Mouse (Mus musculus): ENCODE results near the gene Wdr18. TPM values are rescaled to one million over a fixed set of nuclear protein-coding genes. Genes with fewer than 3 reads are reported as not detected.
A peak's percentile ranks its signal among the peaks of the same experiment; 100 is the strongest.

Gene Wdr18
- total and polyA plus RNA-seq, 3 experiments: 54.2 to 92.1 (median 70.8) TPM

DNA sequence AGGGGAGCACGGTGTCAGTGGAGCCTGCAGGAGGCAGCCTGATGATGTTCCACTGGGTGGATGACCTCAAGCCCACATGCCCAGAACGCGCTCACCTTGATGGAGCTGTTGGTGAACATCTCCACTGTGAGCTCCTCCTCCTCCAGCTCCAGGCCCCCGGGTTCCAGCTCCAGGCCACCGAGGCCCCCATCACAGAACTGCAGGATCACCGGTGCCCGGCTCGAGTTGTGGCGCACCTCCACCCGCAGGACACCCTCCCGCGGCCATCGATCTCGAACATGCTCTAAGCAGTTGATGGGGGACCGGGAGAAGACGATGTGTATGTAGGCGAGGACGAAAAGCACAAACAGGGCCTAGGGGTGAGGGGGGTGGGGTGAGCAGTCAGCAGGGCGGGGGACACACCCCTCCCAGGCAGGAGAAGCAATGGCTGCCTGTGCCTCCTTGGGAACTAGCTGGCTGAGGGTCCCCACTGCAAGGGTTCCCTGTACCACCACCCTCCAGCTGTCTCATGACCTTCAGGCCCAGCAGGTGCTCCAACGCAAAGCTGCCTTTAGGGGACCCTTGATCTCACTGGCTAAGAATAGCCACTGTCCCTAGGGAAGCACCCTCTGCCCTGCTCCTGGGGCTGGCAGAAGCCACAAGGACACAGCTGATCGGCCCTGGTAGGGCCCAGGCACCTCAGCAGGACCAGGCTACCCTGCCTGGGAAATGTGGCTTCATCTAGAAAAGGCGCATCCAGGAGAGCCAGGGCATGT lies 19.6 kb downstream of the Wdr18 start:
- no peak overlapping the region for H3K27ac ChIP-seq (ENCODE audit: insufficient read depth, low read depth)
- peaks cover 61 to 78% of the 10 kb centered on the region in 2 experiments for H3K36me3 ChIP-seq (replicated peaks in 1 of 2; ENCODE audit: control insufficient read depth in 1 of 2, insufficient read depth in 1 of 2, low read length in 1 of 2)
- dilution Hi-C loops (cut with MboI; ENCODE audit: extremely low pct_ligation_motif_present, extremely low pct_unique_long_range_greater_than_20kb, low sequenced_read_pairs) (no loop called here), in situ Hi-C loops (cut with MboI; ENCODE audit: low pct_ligation_motif_present, low pct_unique_long_range_greater_than_20kb, low sequenced_read_pairs) (no loop called here)
- peaks cover 35% of the 10 kb centered on the region for H3K79me2 ChIP-seq (replicated peaks; ENCODE audit: control insufficient read depth, extremely low read depth, insufficient read depth, poor library complexity, severe bottlenecking)
- DNase-seq (ENCODE audit: extremely low read depth): no peak
- peaks cover 17% of the 10 kb centered on the region for H3K9me3 ChIP-seq (replicated peaks; ENCODE audit: low read length)
- H3K4me1 ChIP-seq (ENCODE audit: control insufficient read depth in 1 of 2, insufficient read depth in 2 of 2): peaks cover 18 to 34% of the 10 kb centered on the region in 2 experiments
- no peak overlapping the region for H3K4me3 ChIP-seq (replicated peaks in 1 of 3; ENCODE audit: low read depth in 2 of 3, low read length in 2 of 3, poor library complexity in 1 of 3)
- no peak overlapping the region for H3K9ac ChIP-seq (ENCODE audit: insufficient read depth, low read depth)
- no peaks in the 10 kb centered on the region for H3K27me3 ChIP-seq (replicated peaks)
- no peak for TF ChIP-seq CHD1 (IDR thresholded peaks at IDR 0.05; ENCODE audit: low read depth, low read length)
- no peak overlapping the region for H3K4me2 ChIP-seq (ENCODE audit: insufficient read depth, low read depth, poor library complexity, severe bottlenecking)

DNA sequence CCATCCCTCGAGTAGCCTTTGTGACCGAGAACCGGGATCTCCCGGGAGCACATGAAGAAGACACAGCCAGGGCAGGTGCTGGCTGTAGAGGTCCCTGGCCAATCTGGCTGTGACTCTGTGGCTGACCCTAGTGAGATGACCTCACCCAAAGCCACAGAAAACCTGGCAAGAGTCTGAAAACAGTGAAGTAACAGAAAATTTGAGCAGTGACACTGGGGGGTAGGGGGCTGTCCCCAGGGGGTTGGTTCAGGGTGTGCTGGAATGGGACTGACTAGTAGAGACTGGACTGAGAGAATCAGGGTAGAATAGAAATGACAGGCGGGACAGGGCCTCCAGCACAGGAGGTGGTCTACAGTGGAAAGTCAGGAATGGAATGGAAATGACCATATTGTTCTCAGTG lies 23.3 kb downstream of the Wdr18 start:
- peak overlapping the region; percentile 82 for H3K27ac ChIP-seq (ENCODE audit: insufficient read depth, low read depth)

DNA sequence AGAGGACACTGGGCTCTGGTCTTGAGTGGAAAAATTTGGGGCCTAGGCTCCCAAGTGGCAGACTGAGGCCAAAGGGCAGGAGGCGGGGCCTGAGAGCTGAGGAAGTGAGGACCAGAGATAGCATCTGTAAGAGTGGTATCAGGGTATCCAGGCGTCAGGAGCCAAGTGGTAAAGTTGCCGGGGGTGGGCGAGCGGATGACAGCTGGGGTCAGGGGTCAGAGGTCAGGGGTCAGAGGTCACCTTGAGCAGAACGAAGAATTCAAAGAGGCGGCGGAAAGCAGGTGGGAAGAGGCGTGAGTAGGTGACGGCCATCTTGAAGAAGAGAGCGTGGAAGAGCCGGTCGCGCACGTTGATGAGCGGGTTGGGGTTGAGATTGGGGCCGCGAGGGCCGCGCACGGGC lies 23.7 kb downstream of the Wdr18 start:
- dilution Hi-C loops (cut with MboI; ENCODE audit: extremely low pct_ligation_motif_present, extremely low pct_unique_long_range_greater_than_20kb, low sequenced_read_pairs): no loop called here
- peaks cover 26 to 61% of the 10 kb centered on the region in 2 experiments for H3K4me1 ChIP-seq (ENCODE audit: control insufficient read depth in 1 of 2, insufficient read depth in 2 of 2)
- in situ Hi-C loops (cut with MboI; ENCODE audit: low pct_ligation_motif_present, low pct_unique_long_range_greater_than_20kb, low sequenced_read_pairs): no loop called here

More for the DNA sequence above, 23.3 kb downstream of the Wdr18 start:
- dilution Hi-C loops (cut with MboI; ENCODE audit: extremely low pct_ligation_motif_present, extremely low pct_unique_long_range_greater_than_20kb, low sequenced_read_pairs): no loop called here
- Histone ChIP-seq H3K9ac (ENCODE audit: insufficient read depth, low read depth) (peak overlapping the region; percentile 99), H3K4me2 (ENCODE audit: insufficient read depth, low read depth, poor library complexity, severe bottlenecking) (peak overlapping the region; percentile 85), H3K9me3 (replicated peaks; ENCODE audit: low read length) (peaks cover 2% of the 10 kb centered on the region), H3K27me3 (replicated peaks) (peaks cover 3% of the 10 kb centered on the region), H3K36me3 (replicated peaks in 1 of 2; ENCODE audit: control insufficient read depth in 1 of 2, insufficient read depth in 1 of 2, low read length in 1 of 2) (peaks cover 27 to 43% of the 10 kb centered on the region in 2 experiments), H3K4me1 (ENCODE audit: control insufficient read depth in 1 of 2, insufficient read depth in 2 of 2) (peaks cover 26 to 60% of the 10 kb centered on the region in 2 experiments), H3K79me2 (replicated peaks; ENCODE audit: control insufficient read depth, extremely low read depth, insufficient read depth, poor library complexity, severe bottlenecking) (peaks cover 35% of the 10 kb centered on the region), H3K4me3 (replicated peaks in 1 of 3; ENCODE audit: low read depth in 2 of 3, low read length in 2 of 3, poor library complexity in 1 of 3) (peak overlapping the region; percentile 75 to 97 (median 89))
- in situ Hi-C loops (cut with MboI; ENCODE audit: low pct_ligation_motif_present, low pct_unique_long_range_greater_than_20kb, low sequenced_read_pairs): no loop called here
- no peak for DNase-seq (ENCODE audit: extremely low read depth)
- TF ChIP-seq BHLHE40 (IDR thresholded peaks at IDR 0.05; ENCODE audit: low read depth, low read length): 0 out of 2 replicates have a peak, but pooled peaks have one; percentile 7
- no peak for TF ChIP-seq POLR2AphosphoS2 (IDR thresholded peaks at IDR 0.05; ENCODE audit: low read depth, low read length)
- TF ChIP-seq RAD21 (IDR thresholded peaks at IDR 0.05; ENCODE audit: low read depth, low read length): no peak
- peak; percentile 79; the same call in 1 of the 2 replicates for TF ChIP-seq CHD1 (IDR thresholded peaks at IDR 0.05; ENCODE audit: low read depth, low read length)
- no peak for TF ChIP-seq NRF1 (IDR thresholded peaks at IDR 0.05; ENCODE audit: low read depth, low read length)
- no peak for TF ChIP-seq UBTF (IDR thresholded peaks at IDR 0.05; ENCODE audit: low read depth, low read length)
- no peak for TF ChIP-seq ZMIZ1 (IDR thresholded peaks at IDR 0.05; ENCODE audit: low read depth, low read length)
- peak; percentile 49; the same call in 1 of the 2 replicates for TF ChIP-seq RCOR1 (conservative IDR thresholded peaks at IDR 0.05; ENCODE audit: low read depth, low read length)
- TF ChIP-seq POLR2A (IDR thresholded peaks at IDR 0.05; ENCODE audit: low read depth, low read length): no peak
- no peak for TF ChIP-seq ZNF384 (IDR thresholded peaks at IDR 0.05; ENCODE audit: low read depth, low read length)
- TF ChIP-seq TCF12 (IDR thresholded peaks at IDR 0.05; ENCODE audit: low read depth, low read length): no peak
- TF ChIP-seq IRF4 (IDR thresholded peaks at IDR 0.05; ENCODE audit: low read depth, low read length): no peak
- no peak for TF ChIP-seq EP300 (IDR thresholded peaks at IDR 0.05; ENCODE audit: low read length)
- TF ChIP-seq ZKSCAN1 (IDR thresholded peaks at IDR 0.05; ENCODE audit: borderline replicate concordance, low read depth, low read length): no peak
- TF ChIP-seq JUN (IDR thresholded peaks at IDR 0.05; ENCODE audit: insufficient read depth, low read depth, low read length): no peak
- TF ChIP-seq USF2 (conservative IDR thresholded peaks at IDR 0.05; ENCODE audit: low read depth, low read length): no peak
- TF ChIP-seq MAX (IDR thresholded peaks at IDR 0.05; ENCODE audit: low read length): no peak; the same call in 1 of the 2 replicates

More for the DNA sequence above, 23.7 kb downstream of the Wdr18 start:
- peak; percentile 26; the same call in 1 of the 2 replicates for TF ChIP-seq MXI1 (IDR thresholded peaks at IDR 0.05; ENCODE audit: low read depth, low read length)
- peak; percentile 67 for TF ChIP-seq HCFC1 (IDR thresholded peaks at IDR 0.05; ENCODE audit: low read depth, low read length)
- peak; percentile 19; the same call in 1 of the 2 replicates for TF ChIP-seq TCF12 (IDR thresholded peaks at IDR 0.05; ENCODE audit: low read depth, low read length)
- peak; percentile 88 for TF ChIP-seq CHD2 (IDR thresholded peaks at IDR 0.05; ENCODE audit: low read length)
- no peak for TF ChIP-seq ZNF384 (IDR thresholded peaks at IDR 0.05; ENCODE audit: low read depth, low read length)
- TF ChIP-seq POLR2A (IDR thresholded peaks at IDR 0.05; ENCODE audit: low read depth, low read length): 0 out of 2 replicates have a peak, but pooled peaks have one; percentile 13
- TF ChIP-seq PAX5 (IDR thresholded peaks at IDR 0.05; ENCODE audit: low read length): no peak
- peak; percentile 19; the same call in 1 of the 2 replicates for TF ChIP-seq MAX (IDR thresholded peaks at IDR 0.05; ENCODE audit: low read length)
- no peak for TF ChIP-seq GABPA (IDR thresholded peaks at IDR 0.05; ENCODE audit: insufficient replicate concordance, low read depth, low read length)
- peak; percentile 57 for TF ChIP-seq SIN3A (IDR thresholded peaks at IDR 0.05; ENCODE audit: low read length)
- Histone ChIP-seq H3K9ac (ENCODE audit: insufficient read depth, low read depth) (peak overlapping the region; percentile 99), H3K4me2 (ENCODE audit: insufficient read depth, low read depth, poor library complexity, severe bottlenecking) (peak overlapping the region; percentile 85), H3K36me3 (replicated peaks in 1 of 2; ENCODE audit: control insufficient read depth in 1 of 2, insufficient read depth in 1 of 2, low read length in 1 of 2) (peaks cover 22 to 39% of the 10 kb centered on the region in 2 experiments), H3K4me3 (replicated peaks in 1 of 3; ENCODE audit: low read depth in 2 of 3, low read length in 2 of 3, poor library complexity in 1 of 3) (peak overlapping the region; percentile 75 to 97 (median 89)), H3K79me2 (replicated peaks; ENCODE audit: control insufficient read depth, extremely low read depth, insufficient read depth, poor library complexity, severe bottlenecking) (peaks cover 35% of the 10 kb centered on the region), H3K27me3 (replicated peaks) (peaks cover 3% of the 10 kb centered on the region), H3K27ac (ENCODE audit: insufficient read depth, low read depth) (peak overlapping the region; percentile 82), H3K9me3 (replicated peaks; ENCODE audit: low read length) (peaks cover 2% of the 10 kb centered on the region)
- DNase-seq (ENCODE audit: extremely low read depth): peak; percentile 48
